ENCODE assay signal across 8 mouse cellular contexts in genomic region chr19:5803041-5803880, GRCm38 (mm10). TPM values are rescaled to one million over a fixed set of nuclear protein-coding genes. Genes with fewer than 3 reads are reported as not detected.
DNase-seq lines count a peak whose midpoint lies in the region; ATAC-seq and TF ChIP-seq lines count a peak whose summit lies in the region.

No protein-coding gene starts in this region.

- H3K36me3 ChIP-seq in embryonic facial prominence, embryonic 15.5 days: peaks cover 8% of the 10 kb centered on the region; the same call in 1 of the 2 replicates
- H3K36me3 ChIP-seq in kidney, embryonic 14.5 days (ENCODE audit: control insufficient read depth, insufficient read depth, low read length): peaks cover 11% of the 10 kb centered on the region
- peaks cover 18% of the 10 kb centered on the region for H3K36me3 ChIP-seq in limb, embryonic 14.5 days (ENCODE audit: control insufficient read depth, insufficient read depth, low read length)
- H3K36me3 ChIP-seq in midbrain, embryonic 16.5 days (ENCODE audit: control insufficient read depth, insufficient read depth, low read length): 0 out of 2 replicates have a peak, but pooled peaks cover 2% of the 10 kb centered on the region
- peaks cover 20% of the 10 kb centered on the region for H3K36me3 ChIP-seq in spleen, adult 2 months (ENCODE audit: control insufficient read depth, insufficient read depth, low read length)

- peak overlapping the region; percentile 98 for H3K27ac ChIP-seq in bone marrow macrophage, adult 2 months (ENCODE audit: insufficient read depth, low read depth, low read length)
- peak overlapping the region; percentile 100 for H3K27ac ChIP-seq in embryonic facial prominence, embryonic 15.5 days (replicated peaks)
- peak overlapping the region; percentile 99 for H3K27ac ChIP-seq in kidney, embryonic 14.5 days (ENCODE audit: low read depth, low read length)
- H3K27ac ChIP-seq in limb, embryonic 14.5 days (replicated peaks; ENCODE audit: low read depth, low read length): peak overlapping the region; percentile 100
- H3K27ac ChIP-seq in midbrain, embryonic 16.5 days (ENCODE audit: low read length): peak overlapping the region; percentile 100
- peak overlapping the region; percentile 100 for H3K27ac ChIP-seq in spleen, adult 2 months (ENCODE audit: insufficient read depth, low read length)

- no peaks in the 10 kb centered on the region for H3K27me3 ChIP-seq in embryonic facial prominence, embryonic 15.5 days
- no peaks in the 10 kb centered on the region for H3K27me3 ChIP-seq in kidney, embryonic 14.5 days (ENCODE audit: control insufficient read depth, insufficient read depth, low read length)
- no peaks in the 10 kb centered on the region for H3K27me3 ChIP-seq in limb, embryonic 14.5 days (ENCODE audit: control insufficient read depth, insufficient read depth, low read length)
- no peaks in the 10 kb centered on the region for H3K27me3 ChIP-seq in midbrain, embryonic 16.5 days (ENCODE audit: control insufficient read depth, insufficient read depth, low read depth, low read length)
- no peaks in the 10 kb centered on the region for H3K27me3 ChIP-seq in spleen, adult 2 months (ENCODE audit: control insufficient read depth, insufficient read depth, low read length)

- peak; percentile 97 for ATAC-seq in embryonic facial prominence, embryonic 15.5 days (ENCODE audit: insufficient number of reproducible peaks, low FRiP score, low TSS enrichment, low read depth)
- peak; percentile 96 for ATAC-seq in kidney, embryonic 14.5 days (ENCODE audit: low FRiP score, low TSS enrichment)
- ATAC-seq in limb, embryonic 14.5 days (ENCODE audit: low FRiP score, low read depth): peak; percentile 93
- peak; percentile 97 for ATAC-seq in midbrain, embryonic 16.5 days

- peak overlapping the region; percentile 71 for H3K9ac ChIP-seq in embryonic facial prominence, embryonic 15.5 days
- H3K9ac ChIP-seq in kidney, embryonic 14.5 days (ENCODE audit: low read depth, low read length): peak overlapping the region; percentile 99
- H3K9ac ChIP-seq in limb, embryonic 14.5 days (ENCODE audit: low read depth, low read length, severe bottlenecking): peak overlapping the region; percentile 93
- H3K9ac ChIP-seq in midbrain, embryonic 16.5 days (ENCODE audit: low read depth, low read length): peak overlapping the region; percentile 95

- H3K4me3 ChIP-seq in bone marrow macrophage, adult 2 months (ENCODE audit: insufficient read depth, low read length): peak overlapping the region; percentile 75
- peak overlapping the region; percentile 73 for H3K4me3 ChIP-seq in embryonic facial prominence, embryonic 15.5 days (replicated peaks)
- peak overlapping the region; percentile 94 for H3K4me3 ChIP-seq in kidney, embryonic 14.5 days (ENCODE audit: low read length)
- H3K4me3 ChIP-seq in limb, embryonic 14.5 days (replicated peaks; ENCODE audit: low read length): peak overlapping the region; percentile 74
- peak overlapping the region; percentile 52 for H3K4me3 ChIP-seq in midbrain, embryonic 16.5 days (ENCODE audit: low read depth, low read length)
- H3K4me3 ChIP-seq in spleen, adult 2 months (ENCODE audit: extremely low read depth, insufficient read depth, insufficient read length): peak overlapping the region; percentile 78

- peak; percentile 19; the same call in 1 of the 2 replicates for TF ChIP-seq POLR2A in bone marrow macrophage, adult 2 months (IDR thresholded peaks at IDR 0.05; ENCODE audit: borderline replicate concordance, low read depth, low read length)
- peak; percentile 16; the same call in 1 of the 2 replicates for TF ChIP-seq POLR2A in limb, embryonic 14.5 days (IDR thresholded peaks at IDR 0.05; ENCODE audit: borderline replicate concordance, extremely low read depth, insufficient read depth, insufficient read length)
- peak; percentile 79 for TF ChIP-seq POLR2A in spleen, adult 2 months (IDR thresholded peaks at IDR 0.05; ENCODE audit: low read depth, low read length)

- TF ChIP-seq CTCF in bone marrow macrophage, adult 2 months (IDR thresholded peaks at IDR 0.05; ENCODE audit: low read depth, low read length): no peak
- TF ChIP-seq CTCF in spleen, adult 2 months (IDR thresholded peaks at IDR 0.05; ENCODE audit: extremely low read depth, insufficient read depth, insufficient read length, insufficient replicate concordance): no peak

- H3K4me2 ChIP-seq in embryonic facial prominence, embryonic 15.5 days (replicated peaks): peak overlapping the region; percentile 87
- H3K4me2 ChIP-seq in kidney, embryonic 14.5 days (replicated peaks; ENCODE audit: low read depth, low read length): peak overlapping the region; percentile 73
- peak overlapping the region; percentile 97 for H3K4me2 ChIP-seq in limb, embryonic 14.5 days (replicated peaks; ENCODE audit: low read depth, low read length, severe bottlenecking)
- peak overlapping the region; percentile 90 for H3K4me2 ChIP-seq in midbrain, embryonic 16.5 days (ENCODE audit: low read length)

- peaks cover 38% of the 10 kb centered on the region for H3K4me1 ChIP-seq in bone marrow macrophage, adult 2 months (ENCODE audit: control insufficient read depth, insufficient read depth, low read length)
- peaks cover 35% of the 10 kb centered on the region for H3K4me1 ChIP-seq in embryonic facial prominence, embryonic 15.5 days
- peaks cover 32% of the 10 kb centered on the region for H3K4me1 ChIP-seq in kidney, embryonic 14.5 days (ENCODE audit: control insufficient read depth, insufficient read depth, low read length)
- peaks cover 25% of the 10 kb centered on the region for H3K4me1 ChIP-seq in limb, embryonic 14.5 days (ENCODE audit: control insufficient read depth, insufficient read depth, low read length)
- peaks cover 23% of the 10 kb centered on the region for H3K4me1 ChIP-seq in midbrain, embryonic 16.5 days (ENCODE audit: control insufficient read depth, insufficient read depth, low read length)
- H3K4me1 ChIP-seq in spleen, adult 2 months (ENCODE audit: control insufficient read depth, insufficient read depth, insufficient read length): peaks cover 16% of the 10 kb centered on the region; the same call in 1 of the 2 replicates

- under 1% methylated on average over 66 of the region's 67 CpGs for WGBS in embryonic facial prominence, embryonic 15.5 days
- under 1% methylated on average over 67 of the region's 67 CpGs for WGBS in kidney, embryonic 14.5 days
- WGBS in limb, embryonic 14.5 days: 2% methylated on average over 56 of the region's 67 CpGs
- WGBS in midbrain, embryonic 16.5 days: under 1% methylated on average over 67 of the region's 67 CpGs
- WGBS in spleen, adult 2 months: under 1% methylated on average over 66 of the region's 67 CpGs

- DNase-seq in B cell, adult 2 months: peak; percentile 99 to 100
- peak; percentile 99 for DNase-seq in heart, adult 9 months (ENCODE audit: low spot score in 2 of 2)
- peak; percentile 100 for DNase-seq in limb, embryonic 14.5 days (ENCODE audit: low spot score)
- peak; percentile 97 to 99 for DNase-seq in spleen, adult 2 months (ENCODE audit: low read depth in 1 of 2, low spot score in 2 of 2)

- H3K9me3 ChIP-seq in embryonic facial prominence, embryonic 15.5 days (replicated peaks): no peaks in the 10 kb centered on the region
- no peaks in the 10 kb centered on the region for H3K9me3 ChIP-seq in kidney, embryonic 14.5 days (ENCODE audit: control insufficient read depth, low read length)
- H3K9me3 ChIP-seq in limb, embryonic 14.5 days (ENCODE audit: control insufficient read depth, low read length): no peaks in the 10 kb centered on the region
- H3K9me3 ChIP-seq in midbrain, embryonic 16.5 days (replicated peaks; ENCODE audit: control insufficient read depth, low read length, poor library complexity, severe bottlenecking): no peaks in the 10 kb centered on the region

RNA-seq across cellular contexts. Expression of gene Scyl1, which starts 32.0 kb away (rescaled TPM):
- polyA plus RNA-seq in bone marrow macrophage, adult 2 months (2012; ENCODE audit: insufficient read depth, insufficient read length, missing spikeins): 46.7 and 48.3 TPM in 2 replicates
- polyA plus RNA-seq in embryonic facial prominence, embryonic 15.5 days (2015; fragmentation: Nextera tagmentation; extraction: Ambion mirVana): 81.4 and 81.8 TPM in 2 replicates
- 54.7 and 73.5 TPM in 2 replicates for polyA plus RNA-seq in kidney, embryonic 14.5 days (2014; fragmentation: Nextera tagmentation; extraction: Ambion mirVana)
- polyA plus RNA-seq in limb, embryonic 14.5 days (2012; rRNA removed): 152 and 186 TPM in 2 replicates
- polyA plus RNA-seq in limb, embryonic 14.5 days (2014; fragmentation: Nextera tagmentation; extraction: Ambion mirVana): 78.4 and 81.1 TPM in 2 replicates
- 86.3 and 86.6 TPM in 2 replicates for polyA plus RNA-seq in midbrain, embryonic 16.5 days (2015; fragmentation: Nextera tagmentation; extraction: Ambion mirVana)
- polyA plus RNA-seq in spleen, adult 2 months (2012; rRNA removed): 65.4 and 68.0 TPM in 2 replicates

Comparison
In these comparisons a context has a peak if more than half of its experiments do, and no peak if none do; other contexts are left out.
1. Peak in every context shown above with its lines: DNase-seq, ATAC-seq, H3K4me3 ChIP-seq and H3K27ac ChIP-seq.
2. POLR2A ChIP-seq: peak in every context shown above with its lines; median percentile 79 in spleen, adult 2 months; 19 in bone marrow macrophage, adult 2 months; 16 in limb, embryonic 14.5 days.